Mouse (Mus musculus) embryonic fibroblast, embryonic 13.5 days (primary cell): ENCODE measurements around the gene Kmt2d.

Experiments
- CTCF ChIP-seq: IDR thresholded peaks from 2 replicates; pipeline ENCODE4 v1.5.1; 2011; ENCODE audit warnings: mild to moderate bottlenecking, control low read depth, low read length, moderate library complexity, borderline replicate concordance; ENCODE audit not compliant: insufficient read depth
- POLR2A ChIP-seq: IDR thresholded peaks from 2 replicates; pipeline ENCODE4 v1.6.1; 2011; ENCODE audit warnings: low read depth, mild to moderate bottlenecking, control low read depth, low read length, moderate library complexity

DNA sequence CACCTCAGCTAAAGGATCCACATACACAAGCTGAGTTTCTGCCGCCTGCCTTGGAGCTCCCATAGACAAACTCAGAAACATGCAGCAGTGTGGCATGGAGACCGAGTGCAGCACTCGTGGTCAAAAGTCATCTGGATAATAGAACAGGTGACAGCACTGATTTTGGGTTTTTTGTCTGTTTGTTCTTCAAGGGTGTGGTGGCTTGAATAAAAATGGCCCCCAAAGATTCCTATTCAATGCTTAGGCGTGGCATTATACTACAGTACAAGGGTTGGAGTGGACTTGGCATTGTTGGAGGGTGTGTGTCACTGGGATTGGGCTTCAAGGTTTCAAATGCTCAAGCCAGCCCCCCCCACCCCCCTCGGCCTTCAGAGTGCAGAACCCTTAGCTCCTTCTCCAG lies 48.9 kb downstream of the Kmt2d start:
- TF ChIP-seq POLR2A, result no peak
- no peak for TF ChIP-seq CTCF
